Mouse (Mus musculus) forebrain, embryonic 16.5 days (tissue): ENCODE measurements around the gene Ryr2. TPM values are rescaled to one million over a fixed set of nuclear protein-coding genes. Genes with fewer than 3 reads are reported as not detected.

Source experiments
- ATAC-seq: fragments of 200-750 bp; cut with Nextera tagmentation; 2 replicates; pipeline ENCODE4 v1.8.0; 2017; ENCODE audit warnings: mild to moderate bottlenecking, moderate library complexity
- H3K27ac ChIP-seq: fragments of 300-500 bp; sonication (generic); 2 replicates; pipeline ENCODE4 v1.5.1; 2014; ENCODE audit warnings: low read length, control low read depth
- H3K27me3 ChIP-seq: fragments of 300-500 bp; sonication (generic); replicated peaks from 2 replicates; pipeline ENCODE4 v1.6.1; 2014; ENCODE audit warnings: low read length; ENCODE audit not compliant: control insufficient read depth, insufficient read depth
- H3K36me3 ChIP-seq: fragments of 300-500 bp; sonication (generic); 2 replicates; pipeline ENCODE4 v1.6.1; 2014; ENCODE audit not compliant: control insufficient read depth, insufficient read depth
- H3K4me1 ChIP-seq: fragments of 300-500 bp; sonication (generic); replicated peaks from 2 replicates; pipeline ENCODE4 v1.6.1; 2014; ENCODE audit warnings: low read length; ENCODE audit not compliant: control insufficient read depth, insufficient read depth
- H3K4me2 ChIP-seq: fragments of 300-500 bp; sonication (generic); 2 replicates; pipeline ENCODE4 v1.6.1; 2014; ENCODE audit warnings: mild to moderate bottlenecking, low read length, control low read depth
- H3K4me3 ChIP-seq: fragments of 300-500 bp; sonication (generic); replicated peaks from 2 replicates; pipeline ENCODE4 v1.5.1; 2014; ENCODE audit warnings: mild to moderate bottlenecking, low read length, control low read depth
- H3K9ac ChIP-seq: fragments of 300-500 bp; sonication (generic); replicated peaks from 2 replicates; pipeline ENCODE4 v1.6.1; 2014; ENCODE audit warnings: low read depth, low read length, control low read depth
- H3K9me3 ChIP-seq: fragments of 300-500 bp; sonication (generic); 2 replicates; pipeline ENCODE4 v1.6.1; 2016; ENCODE audit warnings: low read length; ENCODE audit not compliant: control insufficient read depth
- WGBS: fragments of 180-500 bp; shearing (Covaris S2); extraction: QIAGEN DNeasy Blood & Tissue Kit; methylation state at CpG from one replicate; pipeline ENCODE4 v1.1.7; 2014; 5-methylcytosine and 5-hydroxymethylcytosine counted together
- polyA plus RNA-seq: library from polyadenylated mRNA; unstranded; fragments of >200 nt; fragmentation: Nextera tagmentation; extraction: Ambion mirVana; gene quantifications from 2 replicates; pipeline ENCODE4 v1.2.1, GENCODE M21; 2015

Ryr2 gene
- polyA plus RNA-seq, 1 experiment from 2014 or later, result 2.2 TPM

- Histone ChIP-seq H3K9me3 (no peaks in the 10 kb centered on the region), H3K27me3 (peaks cover 2% of the 10 kb centered on the region; the same call in 1 of the 2 replicates), H3K36me3 (no peaks in the 10 kb centered on the region), H3K9ac (no peak overlapping the region), H3K4me2 (no peak overlapping the region), H3K4me1 (0 out of 2 replicates have a peak, but pooled peaks cover 2% of the 10 kb centered on the region), H3K27ac (no peak overlapping the region), H3K4me3 (no peak overlapping the region)
- ATAC-seq, result no peak
- WGBS, result 90% methylated on average over 3 of the region's 3 CpGs
These were observed 7.3 kb downstream of the Ryr2 start for GRCm38 (mm10) chr13:12099446-12099845.

GRCm38 (mm10) chr13:12098981-12099380 is 7.8 kb downstream of the Ryr2 start:
- H3K4me1 ChIP-seq, result 0 out of 2 replicates have a peak, but pooled peaks cover 2% of the 10 kb centered on the region
- 0 out of 2 replicates have a peak, but pooled peaks cover 2% of the 10 kb centered on the region for H3K27me3 ChIP-seq
- H3K9me3 ChIP-seq, result no peaks in the 10 kb centered on the region
- no peaks in the 10 kb centered on the region for H3K36me3 ChIP-seq
- H3K4me2 ChIP-seq, result no peak overlapping the region
- WGBS, result 83% methylated on average over 1 of the region's 1 CpGs
- H3K27ac ChIP-seq, result no peak overlapping the region
- H3K4me3 ChIP-seq, result no peak overlapping the region
- ATAC-seq, result no peak
- no peak overlapping the region for H3K9ac ChIP-seq

GRCm38 (mm10) chr13:12096382-12096932 is 10.3 kb downstream of the Ryr2 start:
- Histone ChIP-seq H3K4me3 (no peak overlapping the region), H3K9me3 (no peaks in the 10 kb centered on the region), H3K27ac (no peak overlapping the region), H3K4me1 (no peaks in the 10 kb centered on the region), H3K27me3 (no peaks in the 10 kb centered on the region), H3K36me3 (no peaks in the 10 kb centered on the region), H3K9ac (no peak overlapping the region), H3K4me2 (no peak overlapping the region)
- ATAC-seq, result no peak
- 80% methylated on average over 3 of the region's 3 CpGs for WGBS

- ATAC-seq, result no peak
- 79% methylated on average over 7 of the region's 7 CpGs for WGBS
- no peaks in the 10 kb centered on the region for H3K9me3 ChIP-seq
- H3K36me3 ChIP-seq, result no peaks in the 10 kb centered on the region
- H3K9ac ChIP-seq, result no peak overlapping the region
- H3K4me3 ChIP-seq, result no peak overlapping the region
- H3K4me1 ChIP-seq, result no peaks in the 10 kb centered on the region
- no peak overlapping the region for H3K27ac ChIP-seq
- no peak overlapping the region for H3K4me2 ChIP-seq
- H3K27me3 ChIP-seq, result no peaks in the 10 kb centered on the region
These were observed 12.2 kb downstream of the Ryr2 start for GRCm38 (mm10) chr13:12094569-12094968.

- no peaks in the 10 kb centered on the region for H3K9me3 ChIP-seq
- no peak overlapping the region for H3K9ac ChIP-seq
- no peak overlapping the region for H3K4me2 ChIP-seq
- no peak for ATAC-seq
- WGBS, result 92% methylated on average over 5 of the region's 5 CpGs
- no peak overlapping the region for H3K4me3 ChIP-seq
- H3K36me3 ChIP-seq, result no peaks in the 10 kb centered on the region
- H3K27ac ChIP-seq, result no peak overlapping the region
- H3K27me3 ChIP-seq, result no peaks in the 10 kb centered on the region
- no peaks in the 10 kb centered on the region for H3K4me1 ChIP-seq
These were observed 13.6 kb downstream of the Ryr2 start for GRCm38 (mm10) chr13:12093146-12093545.

- 91% methylated on average over 11 of the region's 11 CpGs for WGBS
- Histone ChIP-seq H3K9me3 (no peaks in the 10 kb centered on the region), H3K27me3 (no peaks in the 10 kb centered on the region), H3K4me2 (no peak overlapping the region), H3K4me1 (no peaks in the 10 kb centered on the region), H3K9ac (no peak overlapping the region), H3K36me3 (no peaks in the 10 kb centered on the region), H3K4me3 (no peak overlapping the region), H3K27ac (no peak overlapping the region)
- no peak for ATAC-seq
These were observed 14.2 kb downstream of the Ryr2 start for GRCm38 (mm10) chr13:12092379-12093107.

- WGBS, result 88% methylated on average over 2 of the region's 2 CpGs
- ATAC-seq, result no peak
- H3K9ac ChIP-seq, result no peak overlapping the region
- H3K4me2 ChIP-seq, result no peak overlapping the region
- no peaks in the 10 kb centered on the region for H3K27me3 ChIP-seq
- H3K36me3 ChIP-seq, result no peaks in the 10 kb centered on the region
- no peak overlapping the region for H3K27ac ChIP-seq
- H3K4me3 ChIP-seq, result no peak overlapping the region
- H3K4me1 ChIP-seq, result no peaks in the 10 kb centered on the region
- H3K9me3 ChIP-seq, result no peaks in the 10 kb centered on the region
These were observed 22.7 kb downstream of the Ryr2 start for GRCm38 (mm10) chr13:12084112-12084475.

- no peak overlapping the region for H3K4me2 ChIP-seq
- no peaks in the 10 kb centered on the region for H3K36me3 ChIP-seq
- H3K27me3 ChIP-seq, result no peaks in the 10 kb centered on the region
- whole genome bisulfite sequencing, result 24% methylated on average over 10 of the region's 10 CpGs
- no peak; the same call in 1 of the 2 replicates for ATAC-seq
- no peaks in the 10 kb centered on the region for H3K9me3 ChIP-seq
- H3K4me3 ChIP-seq, result no peak overlapping the region
- no peaks in the 10 kb centered on the region for H3K4me1 ChIP-seq
- H3K27ac ChIP-seq, result no peak overlapping the region
- no peak overlapping the region for H3K9ac ChIP-seq
These were observed 23.2 kb downstream of the Ryr2 start for GRCm38 (mm10) chr13:12083443-12084111.

GRCm38 (mm10) chr13:12080590-12080989 is 26.2 kb downstream of the Ryr2 start:
- WGBS, result 91% methylated on average over 4 of the region's 4 CpGs
- no peak overlapping the region for H3K4me3 ChIP-seq
- H3K9ac ChIP-seq, result no peak overlapping the region
- H3K27ac ChIP-seq, result no peak overlapping the region
- no peak for ATAC-seq
- H3K27me3 ChIP-seq, result no peaks in the 10 kb centered on the region
- H3K4me1 ChIP-seq, result no peaks in the 10 kb centered on the region
- no peaks in the 10 kb centered on the region for H3K36me3 ChIP-seq
- no peaks in the 10 kb centered on the region for H3K9me3 ChIP-seq
- H3K4me2 ChIP-seq, result no peak overlapping the region
